Mouse (Mus musculus): ENCODE measurements around the gene Foxl1.

Gene Foxl1

DNA sequence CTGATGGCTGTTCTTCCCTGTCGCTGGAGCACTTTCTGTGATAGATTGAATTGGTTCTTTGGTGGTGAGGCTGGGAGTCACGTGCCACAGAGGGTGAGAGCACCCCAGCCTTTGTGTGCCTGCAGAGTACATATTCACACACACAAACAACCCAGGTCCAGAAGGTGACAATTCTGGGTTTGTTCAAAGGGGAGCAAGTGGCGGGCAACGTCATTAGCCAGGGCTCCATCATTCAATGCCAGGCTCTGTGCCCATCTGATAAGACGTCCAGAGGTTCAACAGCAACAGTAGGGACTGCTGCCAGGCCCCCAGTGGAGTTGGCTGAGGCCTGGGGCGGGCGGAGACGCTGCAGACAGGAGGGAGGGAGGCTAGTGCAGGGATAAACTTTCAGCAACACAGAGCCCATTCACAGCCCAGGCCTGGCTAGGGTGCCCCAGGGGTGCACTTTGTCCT, 36.3 kb downstream of the Foxl1 start:
- no peak for DNase-seq (ENCODE audit: low read depth, low spot score)

DNA sequence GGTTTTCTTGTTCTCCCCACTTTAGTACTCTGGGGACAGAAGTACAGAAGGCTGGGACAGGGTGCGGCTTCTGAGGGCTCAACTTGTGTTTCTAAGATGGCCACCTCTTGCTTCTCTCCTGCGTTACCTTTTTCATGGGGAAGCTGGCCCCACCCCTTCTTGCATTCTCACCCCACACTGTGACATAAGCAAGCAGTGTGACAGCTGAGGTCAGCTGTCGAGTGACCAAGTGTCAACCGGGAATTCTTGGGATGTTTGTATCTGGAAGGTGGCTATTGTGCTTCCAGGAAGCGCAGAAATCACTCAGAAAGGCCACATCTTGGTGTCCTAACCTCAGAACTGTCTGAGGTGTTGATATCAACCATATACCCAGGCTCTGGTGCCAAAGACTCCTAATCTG, 40.3 kb downstream of the Foxl1 start:
- no peak for DNase-seq (ENCODE audit: low read depth, low spot score)

DNA sequence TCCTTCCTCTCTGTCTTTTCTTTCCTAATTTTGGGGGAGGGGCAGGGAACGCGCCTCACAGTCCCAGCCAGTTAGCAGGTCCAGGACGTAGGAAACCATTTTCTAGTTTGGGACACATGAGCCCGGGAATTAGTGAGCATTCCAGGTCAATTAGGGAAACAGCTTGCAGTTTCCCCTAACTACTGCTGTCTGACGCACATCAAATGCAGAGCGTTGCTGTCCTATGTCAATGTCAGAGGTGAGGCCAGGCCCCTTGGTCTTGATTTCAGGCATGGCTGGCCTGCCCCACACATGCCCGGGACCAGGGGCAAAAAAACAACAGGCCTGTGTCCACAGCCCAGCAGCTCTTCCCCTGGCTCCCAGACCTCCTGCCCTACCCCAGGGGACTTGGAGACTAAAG, 42.4 kb downstream of the Foxl1 start:
- DNase-seq (ENCODE audit: low read depth, low spot score): peak; percentile 9

DNA sequence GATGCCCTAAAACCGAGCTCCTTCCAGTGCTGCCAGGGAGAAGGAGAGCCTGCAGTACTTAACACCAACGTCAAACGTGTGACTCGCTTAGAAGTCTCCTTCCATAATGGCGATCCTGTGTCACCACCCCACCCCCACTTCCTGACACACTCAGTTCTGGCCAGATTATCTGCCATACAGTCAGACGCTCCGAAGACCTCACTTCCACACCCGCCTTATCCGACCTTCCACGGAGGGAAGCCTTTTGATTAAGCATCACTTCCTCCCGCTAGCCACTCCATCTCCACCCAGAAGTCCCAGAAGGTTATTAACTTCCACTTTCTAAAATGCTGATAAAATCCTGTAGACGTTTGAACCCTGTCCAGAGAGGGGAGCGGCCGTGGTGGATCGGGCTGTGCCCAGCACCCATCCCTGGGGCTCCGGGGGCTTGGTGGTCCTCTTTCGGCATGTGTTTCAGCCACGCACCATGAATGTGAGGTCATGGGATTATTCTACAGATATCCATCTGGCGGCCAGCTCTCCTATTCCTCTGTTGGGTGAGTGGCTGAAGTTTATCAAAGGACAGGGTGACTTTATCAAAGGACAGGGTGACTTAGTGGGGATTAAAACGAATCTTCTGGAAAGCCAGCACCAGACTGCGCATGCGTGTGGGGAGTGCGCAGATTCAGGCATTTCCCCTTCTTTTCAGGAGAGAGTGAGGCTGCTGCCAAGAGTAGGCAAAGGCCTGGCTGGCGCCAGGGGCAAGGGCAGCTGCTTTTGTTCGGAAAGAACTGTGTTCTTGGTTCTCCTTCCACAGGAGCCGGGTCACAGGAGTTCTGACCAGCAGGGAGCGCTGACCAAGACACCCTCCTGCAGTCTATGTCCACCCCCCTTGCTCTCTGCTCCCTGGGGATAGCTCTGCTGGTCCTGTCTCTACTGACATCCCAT, 43.1 kb downstream of the Foxl1 start:
- no peak for DNase-seq (ENCODE audit: low read depth, low spot score)

DNA sequence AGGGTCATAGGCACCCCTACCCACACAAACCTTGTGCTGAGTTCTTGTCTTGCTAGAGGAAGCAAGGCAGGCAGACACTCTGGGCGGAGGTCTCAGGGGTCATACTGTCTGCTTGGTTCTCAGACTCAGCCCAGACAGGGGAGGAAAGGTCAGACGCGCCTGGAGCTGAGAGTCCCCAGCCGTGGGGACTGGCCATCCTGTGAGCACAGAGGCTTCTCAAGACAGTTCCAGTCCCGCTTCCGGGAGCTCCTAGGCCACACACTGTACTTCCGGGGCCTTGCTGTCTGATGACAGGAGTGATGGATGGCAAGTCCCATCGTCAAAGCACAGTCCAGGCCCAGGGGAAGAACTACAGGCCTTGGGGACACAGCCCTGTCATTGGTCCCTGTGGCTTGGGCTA, 44.8 kb downstream of the Foxl1 start:
- no peak for DNase-seq (ENCODE audit: low read depth, low spot score)

DNA sequence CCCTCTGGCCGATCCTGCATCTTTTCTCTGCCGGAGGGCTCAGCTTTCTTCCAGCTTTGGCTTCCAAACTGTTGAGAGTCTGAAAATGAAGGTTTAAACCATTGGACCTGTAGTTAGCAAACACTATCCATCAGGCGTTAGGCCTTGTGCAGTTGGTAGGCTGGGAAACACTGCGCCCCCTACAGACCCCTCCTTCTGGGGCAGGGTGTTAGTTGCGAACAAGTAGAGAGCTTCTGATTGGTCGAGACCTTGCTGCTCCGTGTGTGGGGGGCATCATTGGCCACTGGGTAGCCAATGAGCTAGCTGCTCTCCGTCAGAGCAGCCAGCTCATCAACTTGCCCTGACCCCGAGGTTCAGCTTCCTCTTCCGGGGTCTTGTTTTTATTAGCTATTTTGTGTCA, 46.4 kb downstream of the Foxl1 start:
- DNase-seq (ENCODE audit: low read depth, low spot score): peak; percentile 88

DNA sequence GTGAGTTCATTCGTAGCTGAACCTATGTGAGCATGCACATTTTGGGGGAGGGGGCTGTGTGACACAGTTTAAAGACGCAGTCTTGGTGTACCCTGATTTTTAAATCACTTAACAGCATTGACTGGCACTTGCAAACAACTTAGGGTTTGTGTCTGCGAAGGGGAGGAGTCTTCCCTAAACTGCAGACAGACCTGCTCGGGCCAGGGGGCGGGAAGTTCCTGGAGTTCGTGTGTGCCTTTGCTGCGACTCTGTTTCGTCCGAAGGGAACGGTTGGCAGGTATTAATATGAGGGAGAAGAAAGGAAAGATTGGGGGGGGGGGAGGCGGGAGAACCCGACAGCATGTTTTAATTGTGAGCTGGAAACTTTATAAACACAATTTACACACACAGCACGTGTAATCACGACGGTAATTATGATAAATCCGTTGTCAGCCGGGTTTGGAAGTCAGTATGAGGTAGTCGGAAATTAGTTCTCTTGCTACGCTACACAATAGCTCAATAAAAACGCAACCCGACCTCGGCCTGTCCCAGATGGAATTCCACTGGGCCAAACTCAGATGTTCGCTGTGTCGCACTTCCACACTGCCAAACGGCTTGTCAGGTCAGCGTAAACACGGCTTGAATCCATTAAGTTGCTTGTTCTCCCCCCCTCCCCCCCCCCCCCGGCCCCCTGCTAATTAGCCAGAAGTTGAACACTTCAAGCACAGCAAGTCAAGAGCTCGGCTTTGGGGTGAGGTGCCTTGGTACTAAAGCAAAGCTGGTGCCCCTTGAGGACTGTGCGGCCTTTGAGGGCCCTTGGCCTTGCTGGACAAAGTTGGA, 47.2 kb downstream of the Foxl1 start:
- DNase-seq (ENCODE audit: low read depth, low spot score): peak; percentile 39

DNA sequence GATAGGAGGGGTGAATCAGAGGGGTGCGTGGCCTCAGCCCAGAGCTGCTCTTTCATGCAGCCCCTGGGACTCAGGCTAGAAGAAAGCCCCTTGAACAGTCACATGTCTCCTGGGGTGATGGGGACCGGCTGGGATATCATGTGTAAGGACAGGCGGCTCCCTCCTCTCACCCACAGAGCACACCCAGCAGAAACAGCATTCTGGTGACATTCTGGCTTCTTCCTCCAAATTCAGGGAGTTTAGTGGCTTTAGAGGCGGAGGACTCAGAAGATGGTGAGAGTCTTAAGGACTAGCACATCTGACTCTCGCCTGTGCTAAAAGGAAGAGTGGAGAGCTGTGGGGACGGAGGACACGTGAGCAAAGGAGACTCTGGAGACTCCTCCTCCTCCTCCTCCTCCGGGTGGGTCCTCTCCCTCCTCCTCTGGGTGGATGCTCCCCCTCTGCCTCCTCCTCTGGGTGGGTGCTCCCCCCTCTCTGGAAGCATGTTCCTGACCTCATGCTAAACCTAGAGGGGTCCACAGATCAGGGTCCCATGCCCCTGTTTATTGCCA, 47.9 kb downstream of the Foxl1 start:
- no peak for DNase-seq (ENCODE audit: low read depth, low spot score)

DNA sequence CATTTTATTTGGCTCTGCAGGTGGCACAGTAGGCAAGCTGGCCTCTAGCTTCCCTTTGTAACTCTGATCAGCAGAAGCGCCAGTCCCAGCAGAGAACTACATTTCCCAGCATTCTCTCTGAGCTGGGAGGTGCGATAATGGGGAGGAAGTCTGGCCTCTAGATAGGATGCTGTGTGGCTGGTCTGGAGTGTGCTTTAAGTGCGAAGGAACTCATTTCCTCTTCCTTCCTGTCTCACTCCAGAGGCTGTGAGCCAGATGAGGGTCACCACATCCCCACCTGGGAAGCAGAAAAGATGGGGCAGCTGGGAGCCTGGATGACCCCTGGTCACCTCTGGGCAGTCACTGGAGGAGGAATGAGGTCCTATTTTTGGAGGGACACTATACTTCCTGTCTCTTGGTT, 48.6 kb downstream of the Foxl1 start:
- DNase-seq (ENCODE audit: low read depth, low spot score): peak; percentile 30
